Mouse (Mus musculus) ES-Bruce4 (cell line): ENCODE results near the gene Gm9046.
"Not testable (repeated sequence)": the region's sequence is repeated elsewhere in the genome, so short reads cannot be mapped to it uniquely, and the experiment has no call there.

Experiments
- CTCF ChIP-seq: IDR thresholded peaks from one replicate; pipeline ENCODE4 v1.8.1; 2011; ENCODE audit warnings: low read depth, low read length
- POLR2A ChIP-seq: IDR thresholded peaks from one replicate; pipeline ENCODE4 v1.8.1; 2011; ENCODE audit warnings: low read length; ENCODE audit not compliant: insufficient read depth

GRCm38 (mm10) chr10:118354005-118354404 lies 10.9 kb upstream of the Gm9046 start, which contains the start of gene Gm9049:
- TF ChIP-seq CTCF, POLR2A: not testable (repeated sequence)
